Mouse (Mus musculus) gastrocnemius, postnatal 10 days (tissue): ENCODE measurements around the gene Mbl1. TPM values are rescaled to one million over a fixed set of nuclear protein-coding genes. Genes with fewer than 3 reads are reported as not detected.

Experiments used
- DNase-seq: peaks from one replicate; pipeline ENCODE4 v3.0.0; 2021; ENCODE audit warnings: mixed read lengths
- long read RNA-seq, 2 experiments: library from polyadenylated mRNA; stranded (forward); transcript quantifications; one replicate each; pipeline ENCODE4 v2.0.0; 2021
- total RNA-seq, 2 experiments: library from RNA; stranded (reverse); gene quantifications; 2 replicates each; pipeline ENCODE4 v1.2.3; 2021

The Mbl1 gene
- under 1 TPM in 1 of 2 experiments, not detected in 1; 0.52 TPM for total RNA-seq
- long read RNA-seq, experiment 1, result 0 reads
- long read RNA-seq, experiment 2, result 0 reads

DNA sequence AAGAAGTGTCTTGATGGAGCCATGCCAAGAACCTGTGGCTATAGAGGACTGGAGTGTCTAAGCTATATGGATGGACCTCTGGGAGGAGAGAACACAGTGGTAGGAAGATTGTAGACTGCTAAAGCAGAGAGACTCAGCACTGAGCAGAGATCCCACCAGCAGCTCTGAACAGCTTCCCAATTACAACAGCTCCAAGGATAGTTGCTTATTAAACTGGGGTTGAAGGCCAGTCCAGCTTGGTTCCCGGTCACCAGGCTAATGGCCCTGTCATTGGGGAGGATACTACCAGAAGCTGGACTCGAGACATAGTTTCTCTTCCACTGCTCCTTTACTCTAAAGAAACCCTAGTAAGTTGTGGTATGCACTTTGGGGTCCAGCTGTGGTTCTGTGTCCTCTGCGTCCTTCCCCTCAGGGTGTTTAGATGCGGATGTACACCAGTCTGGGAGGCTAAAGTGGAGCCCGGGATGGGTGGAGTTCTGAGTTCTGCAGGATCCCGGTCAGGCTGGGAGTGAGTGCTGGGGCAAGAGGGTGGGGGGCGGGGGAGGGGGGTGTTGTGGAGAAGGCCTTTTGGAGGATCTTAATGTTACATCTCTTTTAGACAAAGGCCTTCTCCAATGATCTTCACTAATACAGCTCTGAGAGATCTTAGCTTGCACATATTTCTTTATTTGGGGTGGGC, at the start of gene Mbl1:
Gene Mbl1, plus strand, starts transcription at position 239 of the 679 bp plus-strand sequence.
- no peak for DNase-seq

- no peak for DNase-seq
These were observed 49.0 kb upstream of the Mbl1 start for GRCm38 (mm10) chr14:41102269-41102668.

DNA sequence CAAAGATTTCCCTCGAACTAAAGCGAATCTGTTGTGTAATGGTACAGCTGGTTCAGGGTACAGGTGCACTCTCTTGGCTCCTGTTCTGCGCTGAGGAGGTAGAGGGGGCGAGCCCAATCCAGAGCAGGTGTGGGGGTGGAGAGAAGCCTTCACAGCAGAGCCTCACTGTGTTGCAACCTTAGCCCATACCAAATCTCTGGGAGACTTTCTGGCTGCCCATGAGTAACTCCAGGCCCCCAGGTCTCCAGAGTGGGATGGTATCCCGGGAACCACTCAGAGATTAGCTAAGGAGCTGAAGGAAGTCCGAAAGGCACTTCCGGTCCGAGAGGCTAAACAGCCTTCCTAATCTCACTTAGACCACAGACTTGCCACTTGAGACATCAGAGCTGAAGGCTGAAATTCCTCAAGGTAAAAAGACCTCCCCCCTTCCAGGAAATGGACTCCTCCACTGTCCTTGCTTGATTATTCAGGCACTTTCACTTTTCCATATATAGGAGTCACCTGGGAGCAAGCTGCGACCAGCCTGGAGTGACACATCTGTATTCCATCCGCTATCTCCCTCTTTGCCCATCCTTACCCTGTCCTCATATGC, 46.3 kb upstream of the Mbl1 start, which contains the start of gene Mat1a:
Gene Mat1a, plus strand, starts transcription at position 183 of the 592 bp plus-strand sequence.
- DNase-seq, result no peak

DNA sequence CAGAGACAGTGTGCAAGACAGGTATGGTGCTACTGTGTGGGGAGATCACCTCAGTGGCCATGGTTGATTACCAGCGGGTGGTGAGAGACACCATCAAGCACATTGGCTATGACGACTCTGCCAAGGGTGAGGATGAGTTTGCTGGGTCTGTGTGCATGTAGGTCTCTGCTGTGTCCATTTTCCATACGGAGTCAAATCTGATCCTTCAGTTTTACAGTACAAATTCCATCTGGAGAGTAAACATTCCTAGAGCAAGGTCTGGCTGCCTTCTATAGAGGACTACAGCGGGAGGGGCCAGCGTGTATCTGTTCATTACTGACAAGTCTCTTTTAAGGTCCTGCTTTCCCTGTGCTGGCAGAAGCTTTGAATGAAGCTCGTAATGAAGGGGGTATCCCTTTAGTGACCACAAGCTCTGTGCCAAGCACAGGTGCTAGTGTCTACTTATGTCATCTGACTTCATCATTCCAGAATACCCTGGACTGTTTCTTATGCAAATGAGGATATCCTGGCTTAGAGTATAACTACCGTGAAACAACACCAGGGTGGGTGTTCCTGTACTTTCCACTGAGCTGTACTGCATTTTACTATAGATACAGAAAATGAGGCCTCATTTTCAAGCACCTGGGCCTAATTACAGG, 40.1 kb upstream of the Mbl1 start:
- DNase-seq, result no peak

DNA sequence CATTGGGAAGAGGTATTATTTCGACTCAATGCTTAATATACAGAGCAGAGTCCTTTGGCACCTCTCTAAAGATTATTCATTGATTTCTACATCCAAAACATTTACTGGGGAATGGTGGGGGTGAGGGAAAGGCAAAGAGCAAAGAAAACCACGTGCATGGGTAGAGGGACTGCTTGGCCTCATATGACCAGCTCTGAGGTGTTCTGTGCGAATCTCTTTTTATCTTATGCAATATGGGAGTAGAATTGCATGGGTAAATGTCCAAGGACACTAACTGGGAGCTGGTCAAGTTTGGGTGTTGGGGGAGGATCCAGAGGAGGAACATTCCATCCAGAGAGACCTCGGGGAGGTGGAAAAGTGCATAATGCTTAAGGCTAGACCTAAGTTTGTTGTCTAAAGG, 38.3 kb upstream of the Mbl1 start:
- no peak for DNase-seq

- no peak for DNase-seq
These were observed 35.0 kb upstream of the Mbl1 start for GRCm38 (mm10) chr14:41116271-41116670.

GRCm38 (mm10) chr14:41124683-41125082, 26.6 kb upstream of the Mbl1 start:
- DNase-seq, result no peak

DNA sequence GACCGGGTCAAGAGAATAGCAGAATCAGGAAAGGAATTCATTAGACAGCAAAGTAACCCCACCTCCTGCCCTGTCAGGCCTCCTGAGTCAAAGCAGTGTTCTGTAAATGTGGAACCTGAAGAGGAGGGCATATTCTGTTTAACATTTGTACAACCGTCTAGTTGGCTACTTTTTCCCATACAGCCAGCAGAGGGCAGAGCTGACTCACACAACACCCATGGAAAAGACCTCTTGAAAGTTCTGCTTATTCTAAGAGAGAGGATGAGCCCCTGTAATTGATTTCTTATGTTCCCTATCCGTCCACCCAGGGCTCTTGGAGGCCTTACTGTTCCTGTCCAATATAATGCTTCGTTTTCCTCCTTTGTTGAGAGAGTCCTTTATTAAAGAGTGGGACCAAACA, 23.3 kb upstream of the Mbl1 start:
- no peak for DNase-seq

DNA sequence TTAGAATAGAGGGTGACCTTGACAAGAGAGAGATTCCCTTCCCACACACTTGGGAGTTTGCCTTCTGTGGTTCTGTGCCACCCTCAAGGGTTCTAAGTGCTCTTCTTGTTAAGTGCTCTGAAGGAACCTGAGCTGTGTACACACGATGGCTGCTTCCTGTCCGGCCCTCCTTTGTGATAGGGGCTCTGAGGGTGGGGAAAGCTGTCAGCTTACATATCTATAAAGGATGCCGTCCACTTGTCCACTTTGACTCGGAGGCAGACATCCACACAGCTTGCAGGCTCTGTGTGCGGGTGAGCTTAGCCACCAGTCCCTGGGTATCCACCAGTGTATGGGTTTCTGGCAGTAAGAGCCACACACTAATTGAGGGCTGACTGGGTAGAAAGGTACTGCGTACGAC, 19.7 kb upstream of the Mbl1 start, which contains the start of gene Sftpa1:
Gene Sftpa1, plus strand, starts transcription at position 243 of the 400 bp plus-strand sequence.
- DNase-seq, result no peak

DNA sequence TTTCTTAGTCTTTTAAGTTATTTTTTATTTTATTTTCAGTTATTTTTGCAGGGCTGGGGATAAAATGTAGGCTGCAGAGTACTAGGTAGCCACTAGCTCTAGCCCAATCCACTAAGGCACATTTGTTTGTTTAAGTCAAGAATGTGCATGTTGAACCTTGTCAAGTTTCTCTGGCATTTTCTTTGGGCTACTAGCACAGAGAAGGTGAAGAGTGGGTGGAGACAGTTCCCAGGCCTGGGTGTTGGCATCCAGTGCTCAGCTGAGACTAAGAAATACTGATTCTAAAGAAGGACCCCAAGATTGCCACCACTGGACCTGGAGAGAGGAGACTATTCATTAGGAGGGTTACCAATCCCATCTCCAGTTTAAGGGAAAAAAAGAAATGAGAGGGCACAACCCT, 14.3 kb upstream of the Mbl1 start:
- no peak for DNase-seq

GRCm38 (mm10) chr14:41140686-41141085, 10.6 kb upstream of the Mbl1 start:
- DNase-seq, result no peak

GRCm38 (mm10) chr14:41146035-41146434, 5.2 kb upstream of the Mbl1 start:
- no peak for DNase-seq

DNA sequence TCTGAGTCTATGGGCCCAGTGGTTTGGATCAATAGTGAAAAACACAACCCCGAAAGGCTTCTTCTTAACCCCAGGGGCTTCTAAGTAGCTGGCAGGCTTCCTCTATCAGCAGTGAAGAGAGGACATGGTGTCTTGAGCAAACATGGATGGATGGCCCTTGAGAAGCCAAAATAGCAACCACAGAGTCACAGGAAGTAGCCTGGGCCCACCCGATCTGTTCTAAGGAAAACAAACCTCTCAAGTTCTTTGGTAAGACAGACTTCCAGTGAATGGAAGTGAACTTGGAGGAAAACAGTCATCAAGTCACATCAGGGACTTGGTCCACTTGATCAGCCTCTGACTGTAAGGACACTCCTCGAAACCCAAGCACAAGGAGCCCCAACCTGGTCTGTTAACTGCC, 4.3 kb upstream of the Mbl1 start:
- no peak for DNase-seq

DNA sequence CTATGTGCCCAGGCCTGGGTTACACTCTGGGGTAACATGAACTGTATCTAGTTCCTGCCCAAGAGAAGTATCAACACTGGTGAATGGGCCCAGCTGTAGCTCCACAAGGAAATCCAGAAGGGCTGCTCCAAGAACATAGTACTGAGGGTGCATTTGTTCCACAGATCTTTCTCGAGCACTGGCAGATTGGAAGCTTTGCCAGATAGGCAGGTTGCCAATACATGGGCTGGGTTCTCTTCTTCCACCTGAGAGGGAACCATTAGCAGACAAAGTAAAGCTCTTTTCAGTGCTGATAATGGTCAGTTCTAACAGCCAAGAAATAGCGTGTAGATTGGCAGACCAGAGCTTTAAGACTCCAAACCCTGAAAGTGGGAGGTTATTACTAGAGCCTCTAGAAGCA, 3.9 kb upstream of the Mbl1 start:
- DNase-seq, result no peak

GRCm38 (mm10) chr14:41160076-41160475, 8.8 kb downstream of the Mbl1 start:
- DNase-seq, result no peak

GRCm38 (mm10) chr14:41160743-41161142, 9.5 kb downstream of the Mbl1 start:
- DNase-seq, result no peak

DNA sequence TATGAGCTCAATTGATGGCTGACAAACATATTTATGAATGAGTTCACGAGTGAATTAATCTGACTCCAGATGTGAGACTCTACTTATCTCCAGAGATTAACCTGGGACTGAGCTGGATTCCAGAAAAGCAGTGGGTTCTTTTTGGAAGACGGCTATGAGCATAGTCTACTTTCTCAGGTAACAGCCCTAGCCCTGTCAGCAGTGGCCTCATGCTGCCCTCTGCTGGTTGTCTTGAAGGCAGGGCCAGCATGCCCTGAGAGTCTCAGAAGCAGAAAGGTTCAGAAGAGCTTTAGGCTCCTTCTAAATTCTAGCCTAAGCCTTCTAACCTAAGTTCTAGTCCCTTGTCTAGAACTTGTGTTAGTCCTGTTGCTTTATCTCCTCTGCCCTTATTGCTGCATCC, 11.4 kb downstream of the Mbl1 start:
- peak; percentile 21 for DNase-seq

- no peak for DNase-seq
These were observed 16.0 kb downstream of the Mbl1 start for GRCm38 (mm10) chr14:41167278-41167677.

DNA sequence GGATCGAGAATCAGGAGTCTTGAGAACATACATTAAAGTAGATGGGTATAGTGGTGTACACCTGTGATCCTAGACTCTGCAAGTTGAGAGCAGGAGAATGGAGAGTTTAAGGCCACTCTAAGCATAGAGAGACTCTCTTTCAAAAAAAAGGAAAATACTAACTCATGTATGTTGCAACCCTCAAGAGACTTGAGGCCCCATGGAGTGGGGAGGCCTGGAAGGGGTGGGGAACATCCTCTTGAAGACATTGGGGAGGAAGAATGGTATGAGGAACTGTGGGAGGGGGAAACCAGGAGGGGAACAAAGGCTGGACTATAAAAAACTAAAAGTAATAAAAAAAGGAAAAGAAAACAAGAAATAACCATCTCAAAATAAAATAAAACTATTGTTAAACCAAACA, 17.3 kb downstream of the Mbl1 start:
- no peak for DNase-seq

- no peak for DNase-seq
These were observed 19.3 kb downstream of the Mbl1 start for GRCm38 (mm10) chr14:41170514-41170913.

- no peak for DNase-seq
These were observed 23.5 kb downstream of the Mbl1 start for GRCm38 (mm10) chr14:41174802-41175201.

GRCm38 (mm10) chr14:41185059-41185821, 34.0 kb downstream of the Mbl1 start, which contains the start of gene Sftpd:
Gene Sftpd (minus strand): TSS chr14:41185149.
- no peak for DNase-seq

DNA sequence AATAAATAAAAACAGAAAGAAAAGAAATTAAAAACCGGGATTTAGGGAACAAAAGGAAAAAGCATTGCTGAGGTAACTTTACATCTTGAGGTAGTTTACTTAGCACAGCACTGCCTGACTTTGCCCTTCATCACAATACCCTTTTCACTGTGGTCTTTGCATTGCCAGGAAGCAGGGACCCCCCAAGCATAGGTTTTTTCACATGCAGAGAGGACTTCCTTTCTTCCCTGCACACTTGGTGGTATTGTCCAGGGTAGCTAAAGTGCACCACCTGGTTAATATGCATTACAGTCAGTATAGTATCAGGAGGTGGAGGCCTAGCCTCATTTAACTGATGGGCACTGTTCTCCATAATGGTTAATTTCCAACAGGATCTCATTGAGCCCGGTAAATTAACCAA, 38.2 kb downstream of the Mbl1 start:
- DNase-seq, result no peak
